Mouse (Mus musculus) liver, embryonic 16.5 days (tissue): ENCODE measurements around the gene Dscaml1. TPM values are rescaled to one million over a fixed set of nuclear protein-coding genes. Genes with fewer than 3 reads are reported as not detected.
"Not testable (repeated sequence)": the region's sequence is repeated elsewhere in the genome, so short reads cannot be mapped to it uniquely, and the experiment has no call there.

ENCODE experiments used
- ATAC-seq: fragments of 200-750 bp; cut with Nextera tagmentation; 2 replicates; pipeline ENCODE4 v1.8.0; 2017; ENCODE audit warnings: low read depth, mild to moderate bottlenecking, moderate number of reproducible peaks, moderate library complexity
- H3K27ac ChIP-seq: fragments of 300-500 bp; sonication (generic); 2 replicates; pipeline ENCODE4 v1.5.1; 2014; ENCODE audit warnings: mild to moderate bottlenecking, low read length
- H3K27me3 ChIP-seq: fragments of 300-500 bp; sonication (generic); 2 replicates; pipeline ENCODE4 v1.6.1; 2014; ENCODE audit warnings: low read depth, low read length, mixed read lengths; ENCODE audit not compliant: control insufficient read depth, insufficient read depth
- H3K36me3 ChIP-seq: fragments of 300-500 bp; sonication (generic); 2 replicates; pipeline ENCODE4 v1.6.1; 2014; ENCODE audit warnings: mild to moderate bottlenecking; ENCODE audit not compliant: control insufficient read depth, insufficient read depth
- H3K4me1 ChIP-seq: fragments of 300-500 bp; sonication (generic); 2 replicates; pipeline ENCODE4 v1.6.1; 2014; ENCODE audit warnings: low read depth, low read length, mixed read lengths; ENCODE audit not compliant: control insufficient read depth
- H3K4me2 ChIP-seq: fragments of 300-500 bp; sonication (generic); 2 replicates; pipeline ENCODE4 v1.6.1; 2014; ENCODE audit warnings: low read depth, low read length, mixed read lengths
- H3K4me3 ChIP-seq: fragments of 300-500 bp; sonication (generic); 2 replicates; pipeline ENCODE4 v1.5.1; 2014; ENCODE audit warnings: low read depth, mild to moderate bottlenecking, low read length
- H3K9ac ChIP-seq: fragments of 300-500 bp; sonication (generic); 2 replicates; pipeline ENCODE4 v1.6.1; 2014; ENCODE audit warnings: low read depth, low read length
- H3K9me3 ChIP-seq: fragments of 300-500 bp; sonication (generic); replicated peaks from 2 replicates; pipeline ENCODE4 v1.6.1; 2016; ENCODE audit warnings: low read length; ENCODE audit not compliant: control insufficient read depth
- WGBS: fragments of 180-500 bp; shearing (Covaris S2); extraction: QIAGEN DNeasy Blood & Tissue Kit; methylation state at CpG from one replicate; pipeline ENCODE4 v1.1.7; 2014; ENCODE audit not compliant: insufficient replicate concordance; 5-methylcytosine and 5-hydroxymethylcytosine counted together
- polyA plus RNA-seq: library from polyadenylated mRNA; unstranded; fragments of >200 nt; fragmentation: Nextera tagmentation; extraction: Ambion mirVana; gene quantifications from 2 replicates; pipeline ENCODE4 v1.2.1, GENCODE M21; 2015

The Dscaml1 gene
- polyA plus RNA-seq, 1 experiment from 2014 or later = not detected

- Histone ChIP-seq H3K36me3 (no peaks in the 10 kb centered on the region), H3K4me1 (no peaks in the 10 kb centered on the region), H3K4me3 (no peak overlapping the region), H3K27ac (no peak overlapping the region), H3K9me3 (no peaks in the 10 kb centered on the region), H3K27me3 (no peaks in the 10 kb centered on the region), H3K4me2 (no peak overlapping the region), H3K9ac (no peak overlapping the region)
- no peak for ATAC-seq
- WGBS = 69% methylated on average over 4 of the region's 4 CpGs
Observed at GRCm38 (mm10) chr9:45749917-45750316, 323.5 kb downstream of the Dscaml1 start.

GRCm38 (mm10) chr9:45754452-45755091 lies 328.1 kb downstream of the Dscaml1 start:
- H3K9ac ChIP-seq = no peak overlapping the region
- H3K27me3 ChIP-seq = no peaks in the 10 kb centered on the region
- WGBS = 25% methylated on average over 8 of the region's 8 CpGs
- H3K36me3 ChIP-seq = no peaks in the 10 kb centered on the region
- no peak overlapping the region for H3K4me2 ChIP-seq
- no peak overlapping the region for H3K27ac ChIP-seq
- H3K4me3 ChIP-seq = no peak overlapping the region
- no peaks in the 10 kb centered on the region for H3K4me1 ChIP-seq
- H3K9me3 ChIP-seq = no peaks in the 10 kb centered on the region
- no peak for ATAC-seq

GRCm38 (mm10) chr9:45766195-45766594 lies 339.8 kb downstream of the Dscaml1 start:
- Histone ChIP-seq H3K4me1 (no peaks in the 10 kb centered on the region), H3K27ac (no peak overlapping the region), H3K36me3 (no peaks in the 10 kb centered on the region), H3K4me3 (no peak overlapping the region), H3K9me3 (no peaks in the 10 kb centered on the region), H3K27me3 (no peaks in the 10 kb centered on the region), H3K9ac (no peak overlapping the region), H3K4me2 (no peak overlapping the region)
- ATAC-seq = no peak
- WGBS = 74% methylated on average over 6 of the region's 6 CpGs

- H3K9ac ChIP-seq = no peak overlapping the region
- H3K9me3 ChIP-seq = no peaks in the 10 kb centered on the region
- H3K4me2 ChIP-seq = no peak overlapping the region
- H3K4me1 ChIP-seq = no peaks in the 10 kb centered on the region
- no peaks in the 10 kb centered on the region for H3K27me3 ChIP-seq
- WGBS = 77% methylated on average over 8 of the region's 8 CpGs
- H3K36me3 ChIP-seq = peaks cover 2% of the 10 kb centered on the region; the same call in 1 of the 2 replicates
- H3K4me3 ChIP-seq = no peak overlapping the region
- ATAC-seq = no peak
- no peak overlapping the region for H3K27ac ChIP-seq
Observed at GRCm38 (mm10) chr9:45767155-45767554, 340.7 kb downstream of the Dscaml1 start.

- Histone ChIP-seq H3K27me3 (no peaks in the 10 kb centered on the region), H3K9me3 (no peaks in the 10 kb centered on the region), H3K4me3 (no peak overlapping the region), H3K9ac (no peak overlapping the region), H3K36me3 (peaks cover 3% of the 10 kb centered on the region; the same call in 1 of the 2 replicates), H3K27ac (no peak overlapping the region), H3K4me1 (no peaks in the 10 kb centered on the region), H3K4me2 (no peak overlapping the region)
- no peak for ATAC-seq
- WGBS = 67% methylated on average over 18 of the region's 18 CpGs
Observed at GRCm38 (mm10) chr9:45768421-45768820, 342.0 kb downstream of the Dscaml1 start.

GRCm38 (mm10) chr9:45769596-45769995 lies 343.2 kb downstream of the Dscaml1 start:
- Histone ChIP-seq H3K4me2 (no peak overlapping the region), H3K9me3 (no peaks in the 10 kb centered on the region), H3K4me1 (no peaks in the 10 kb centered on the region), H3K27ac (no peak overlapping the region), H3K4me3 (no peak overlapping the region), H3K9ac (no peak overlapping the region), H3K27me3 (no peaks in the 10 kb centered on the region), H3K36me3 (peaks cover 8% of the 10 kb centered on the region)
- ATAC-seq = no peak
- 71% methylated on average over 5 of the region's 5 CpGs for WGBS

- Histone ChIP-seq H3K4me2 (no peak overlapping the region), H3K36me3 (peaks cover 10% of the 10 kb centered on the region), H3K4me3 (no peak overlapping the region), H3K27ac (no peak overlapping the region), H3K9ac (no peak overlapping the region), H3K9me3 (no peaks in the 10 kb centered on the region), H3K27me3 (no peaks in the 10 kb centered on the region), H3K4me1 (no peaks in the 10 kb centered on the region; the same call in 1 of the 2 replicates)
- WGBS = 64% methylated on average over 6 of the region's 6 CpGs
- ATAC-seq = no peak
Observed at GRCm38 (mm10) chr9:45774088-45774487, 347.7 kb downstream of the Dscaml1 start.

- not testable (repeated sequence) for H3K9me3 ChIP-seq, H3K4me2 ChIP-seq, H3K9ac ChIP-seq, H3K27me3 ChIP-seq, H3K27ac ChIP-seq, H3K4me1 ChIP-seq, H3K4me3 ChIP-seq, ATAC-seq
- WGBS = 47% methylated on average over 3 of the region's 3 CpGs
- H3K36me3 ChIP-seq = peaks cover 10% of the 10 kb centered on the region
Observed at GRCm38 (mm10) chr9:45776176-45776575, 349.7 kb downstream of the Dscaml1 start.

- Histone ChIP-seq H3K27me3 (no peaks in the 10 kb centered on the region), H3K27ac (no peak overlapping the region), H3K9me3 (no peaks in the 10 kb centered on the region), H3K9ac (no peak overlapping the region), H3K4me3 (no peak overlapping the region), H3K4me2 (no peak overlapping the region), H3K4me1 (no peaks in the 10 kb centered on the region; the same call in 1 of the 2 replicates), H3K36me3 (peaks cover 5% of the 10 kb centered on the region)
- WGBS = 51% methylated on average over 6 of the region's 6 CpGs
- ATAC-seq = no peak
Observed at GRCm38 (mm10) chr9:45779201-45779600, 352.8 kb downstream of the Dscaml1 start.
